19 mouse cellular contexts compared by ENCODE assay signal in the genomic region with DNA sequence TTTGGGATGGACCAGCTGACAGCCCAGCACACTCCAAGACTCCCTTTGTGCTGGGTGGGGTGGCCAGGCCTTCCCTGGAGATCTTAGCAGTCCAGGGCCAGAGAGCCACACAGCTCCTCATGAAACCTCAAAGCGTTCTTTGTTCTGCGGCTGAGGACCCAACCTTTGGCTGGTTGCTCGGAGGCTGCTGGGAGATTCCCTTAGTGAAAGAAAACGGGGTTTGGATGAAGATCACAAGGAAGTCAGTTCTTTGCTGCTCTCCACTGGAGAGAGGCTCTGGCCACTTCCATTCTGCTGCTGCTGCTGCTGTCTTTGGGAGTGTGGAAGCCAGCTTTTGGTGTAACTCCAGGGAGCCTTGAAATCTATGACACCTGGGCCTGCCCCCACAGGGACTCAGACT. TPM values are rescaled to one million over a fixed set of nuclear protein-coding genes. Genes with fewer than 3 reads are reported as not detected.
DNase-seq lines count a peak whose midpoint lies in the region; ATAC-seq lines count a peak whose summit lies in the region.
"Had no signal": no experiment of that assay in that cellular context is flagged by ENCODE, and none has a peak within 500 bp of the region (broad histone marks: within the 10 kb centered on the region; RNA-seq: fewer than 3 reads in every experiment).

No protein-coding gene starts in this region.

- peaks cover 9% of the 10 kb centered on the region for H3K4me1 ChIP-seq in lung, embryonic 16.5 days (replicated peaks; ENCODE audit: control insufficient read depth, insufficient read depth, low read length)
- peaks cover 29% of the 10 kb centered on the region for H3K4me1 ChIP-seq in embryonic facial prominence, embryonic 10.5 days
- peaks cover 25% of the 10 kb centered on the region for H3K4me1 ChIP-seq in limb, embryonic 10.5 days
- no peaks in the 10 kb centered on the region for H3K4me1 ChIP-seq in kidney, embryonic 14.5 days (ENCODE audit: control insufficient read depth, insufficient read depth, low read length)
- H3K4me1 ChIP-seq: megakaryocyte, embryonic 14.5 days had no signal

- no peak overlapping the region; the same call in 1 of the 2 replicates for H3K9ac ChIP-seq in lung, embryonic 16.5 days (ENCODE audit: low read length)
- H3K9ac ChIP-seq in kidney, embryonic 14.5 days (ENCODE audit: low read depth, low read length) = no peak overlapping the region
- H3K9ac ChIP-seq: heart, embryonic 15.5 days; neural tube, embryonic 15.5 days had no signal

- H3K27me3 ChIP-seq in lung, embryonic 16.5 days (ENCODE audit: control insufficient read depth, insufficient read depth, low read depth, low read length) = no peaks in the 10 kb centered on the region
- H3K27me3 ChIP-seq in embryonic facial prominence, embryonic 10.5 days (replicated peaks; ENCODE audit: low read depth, poor library complexity, severe bottlenecking) = peaks cover 48% of the 10 kb centered on the region
- H3K27me3 ChIP-seq in limb, embryonic 10.5 days (ENCODE audit: low read depth, poor library complexity, severe bottlenecking) = peaks cover 15% of the 10 kb centered on the region; the same call in 1 of the 2 replicates
- no peaks in the 10 kb centered on the region; the same call in 1 of the 2 replicates for H3K27me3 ChIP-seq in kidney, embryonic 14.5 days (ENCODE audit: control insufficient read depth, insufficient read depth, low read length)
- H3K27me3 ChIP-seq: neural tube, embryonic 15.5 days had no signal

- H3K27ac ChIP-seq in lung, embryonic 16.5 days (ENCODE audit: low read length) = 0 out of 2 replicates have a peak overlapping the region, but pooled peaks have one; percentile 40
- peak overlapping the region; percentile 48; the same call in 1 of the 2 replicates for H3K27ac ChIP-seq in embryonic facial prominence, embryonic 10.5 days (replicated peaks)
- H3K27ac ChIP-seq in limb, embryonic 10.5 days = peak overlapping the region; percentile 38; the same call in 1 of the 2 replicates
- H3K27ac ChIP-seq in kidney, embryonic 14.5 days (ENCODE audit: low read depth, low read length) = no peak overlapping the region
- H3K27ac ChIP-seq: heart, embryonic 15.5 days; neural tube, embryonic 15.5 days had no signal

- WGBS in lung, embryonic 16.5 days = 37% methylated on average over 4 of the region's 4 CpGs
- WGBS in embryonic facial prominence, embryonic 10.5 days = 43% methylated on average over 4 of the region's 4 CpGs
- WGBS in limb, embryonic 10.5 days = 61% methylated on average over 4 of the region's 4 CpGs
- 81% methylated on average over 4 of the region's 4 CpGs for WGBS in kidney, embryonic 14.5 days

- H3K36me3 ChIP-seq in lung, embryonic 16.5 days (ENCODE audit: control insufficient read depth, insufficient read depth, low read length) = no peaks in the 10 kb centered on the region
- H3K36me3 ChIP-seq in embryonic facial prominence, embryonic 10.5 days (replicated peaks) = no peaks in the 10 kb centered on the region
- H3K36me3 ChIP-seq in limb, embryonic 10.5 days = no peaks in the 10 kb centered on the region
- H3K36me3 ChIP-seq in kidney, embryonic 14.5 days (ENCODE audit: control insufficient read depth, insufficient read depth, low read length) = no peaks in the 10 kb centered on the region
- H3K36me3 ChIP-seq: heart, embryonic 15.5 days; neural tube, embryonic 15.5 days had no signal

- no peak for DNase-seq in frontal cortex, postnatal 25 days (ENCODE audit: low spot score in 2 of 2)
- DNase-seq in lung, postnatal 25 days (ENCODE audit: low spot score) = no peak
- no peak for DNase-seq in embryonic facial prominence, embryonic 10.5 days (ENCODE audit: low spot score)
- no peak for DNase-seq in limb, embryonic 10.5 days (ENCODE audit: low spot score)
- no peak for DNase-seq in adrenal gland, adult (ENCODE audit: inconsistent age in 2 of 2, low spot score in 1 of 2)
- DNase-seq: adrenal gland, postnatal 14 days; heart, adult 11 months; kidney, adult 2 months; kidney, postnatal 25 days; retina, postnatal 1 day had no signal

- no peaks in the 10 kb centered on the region for H3K9me3 ChIP-seq in lung, embryonic 16.5 days (ENCODE audit: control insufficient read depth, low read length)
- no peaks in the 10 kb centered on the region for H3K9me3 ChIP-seq in embryonic facial prominence, embryonic 10.5 days
- H3K9me3 ChIP-seq in limb, embryonic 10.5 days (replicated peaks) = no peaks in the 10 kb centered on the region
- H3K9me3 ChIP-seq in kidney, embryonic 14.5 days (ENCODE audit: control insufficient read depth, low read length) = no peaks in the 10 kb centered on the region
- H3K9me3 ChIP-seq: heart, embryonic 15.5 days; neural tube, embryonic 15.5 days had no signal

- peak; percentile 27; the same call in 1 of the 2 replicates for ATAC-seq in frontal cortex, adult (ENCODE audit: low TSS enrichment)
- ATAC-seq in lung, embryonic 16.5 days (ENCODE audit: low read depth) = peak; percentile 34; the same call in 1 of the 2 replicates
- ATAC-seq in kidney, embryonic 14.5 days (ENCODE audit: low FRiP score, low TSS enrichment) = no peak
- ATAC-seq: forebrain, embryonic 16.5 days; lung, postnatal 0 days had no signal

- H3K4me3 ChIP-seq in lung, embryonic 16.5 days (ENCODE audit: low read length) = no peak overlapping the region
- no peak overlapping the region for H3K4me3 ChIP-seq in embryonic facial prominence, embryonic 10.5 days
- H3K4me3 ChIP-seq in limb, embryonic 10.5 days = no peak overlapping the region
- H3K4me3 ChIP-seq in kidney, embryonic 14.5 days (ENCODE audit: low read length) = no peak overlapping the region
- H3K4me3 ChIP-seq: heart, embryonic 15.5 days; megakaryocyte, embryonic 14.5 days; myocyte; neural tube, embryonic 15.5 days had no signal

- H3K4me2 ChIP-seq in lung, embryonic 16.5 days (ENCODE audit: low read depth, low read length) = no peak overlapping the region
- H3K4me2 ChIP-seq in kidney, embryonic 14.5 days (replicated peaks; ENCODE audit: low read depth, low read length) = no peak overlapping the region
- H3K4me2 ChIP-seq: heart, embryonic 15.5 days; neural tube, embryonic 15.5 days had no signal

RNA-seq across cellular contexts. Expression of a gene that starts 53.3 kb away (rescaled TPM):
- polyA plus RNA-seq in lung, embryonic 16.5 days (2015; fragmentation: Nextera tagmentation; extraction: Ambion mirVana) = 7.8 and 8.5 TPM in 2 replicates
- polyA plus RNA-seq in embryonic facial prominence, embryonic 10.5 days (2016; fragmentation: Nextera tagmentation; extraction: Ambion mirVana) = 12.7 and 15.3 TPM in 2 replicates
- 13.1 and 13.4 TPM in 2 replicates for polyA plus RNA-seq in limb, embryonic 10.5 days (2016; fragmentation: Nextera tagmentation; extraction: Ambion mirVana)
- 8.0 and 11.5 TPM in 2 replicates for polyA plus RNA-seq in kidney, embryonic 14.5 days (2014; fragmentation: Nextera tagmentation; extraction: Ambion mirVana)
